Mouse (Mus musculus): ENCODE results near the gene Hddc3.

DNA sequence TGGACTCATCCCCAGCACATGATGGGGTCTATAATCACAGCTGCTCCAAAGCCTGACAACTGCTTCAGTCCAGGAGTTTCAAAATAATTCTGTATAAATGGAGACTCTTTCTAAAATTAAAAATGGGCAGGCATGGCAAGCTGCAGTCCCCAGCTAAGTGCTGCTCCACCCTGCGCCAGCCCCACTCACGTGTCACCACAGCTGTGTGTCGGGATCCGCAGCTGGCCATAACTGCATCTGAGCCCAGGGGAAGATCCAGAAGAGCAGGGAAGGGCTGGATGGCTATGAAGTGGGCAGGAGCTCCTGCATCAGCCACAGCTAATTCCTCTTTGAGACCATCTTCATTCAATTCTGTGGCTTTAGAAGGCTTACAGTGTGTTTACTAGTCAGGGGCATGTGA is 24.2 kb upstream of the Hddc3 start:
- TF ChIP-seq POLR2A (IDR thresholded peaks at IDR 0.05; ENCODE audit: control insufficient read depth in 1 of 2, insufficient read depth in 1 of 2, low read depth in 1 of 2, low read length in 2 of 2, poor library complexity in 1 of 2) (no peak), MEF2A (IDR thresholded peaks at IDR 0.05; ENCODE audit: extremely low read depth, insufficient replicate concordance, low read depth, low read length, poor library complexity, severe bottlenecking) (no peak), EP300 (IDR thresholded peaks at IDR 0.05; ENCODE audit: low read depth in 1 of 2, low read length in 2 of 2) (no peak), RAD21 (IDR thresholded peaks at IDR 0.05; ENCODE audit: low read depth, low read length) (no peak), HCFC1 (IDR thresholded peaks at IDR 0.05; ENCODE audit: low read depth, low read length) (no peak), ZKSCAN1 (IDR thresholded peaks at IDR 0.05; ENCODE audit: low read depth, low read length) (no peak)
